Mouse (Mus musculus): Measurements from ENCODE around the gene Crk.

DNA sequence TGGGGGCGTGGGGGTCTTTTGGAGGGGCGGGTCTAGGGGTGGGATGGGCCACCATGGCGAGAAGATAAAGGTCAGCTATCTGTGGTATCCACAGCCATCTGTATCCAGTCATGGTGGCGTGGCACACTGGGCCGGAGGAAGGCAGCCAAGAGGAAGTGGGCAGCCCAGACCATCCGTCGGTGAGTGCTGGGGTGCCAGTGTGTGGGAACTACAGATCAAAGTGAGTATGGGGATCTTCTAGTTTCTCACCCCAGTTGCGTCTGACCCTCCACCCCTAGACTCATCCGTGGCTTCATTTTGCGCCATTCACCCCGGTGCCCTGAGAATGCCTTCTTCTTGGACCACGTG lies 9.2 kb upstream of the Crk start:
- TF ChIP-seq POLR2A (IDR thresholded peaks at IDR 0.05; ENCODE audit: borderline replicate concordance, insufficient read depth, low read length), result no peak
- TF ChIP-seq CTCF (IDR thresholded peaks at IDR 0.05; ENCODE audit: borderline replicate concordance, insufficient read depth, low read depth, low read length), result no peak

Data from cerebellum, adult 2 months (tissue).